Mouse (Mus musculus) right cerebral cortex, postnatal 36 days (tissue): ENCODE data around the gene Cntnap2.

Experiments
- DNase-seq, 2 experiments: peaks; one replicate each; pipeline ENCODE4 v3.0.0; 2022; ENCODE audit warnings: low spot score in 2 of 2, mixed read lengths in 1 of 2

Gene Cntnap2

DNA sequence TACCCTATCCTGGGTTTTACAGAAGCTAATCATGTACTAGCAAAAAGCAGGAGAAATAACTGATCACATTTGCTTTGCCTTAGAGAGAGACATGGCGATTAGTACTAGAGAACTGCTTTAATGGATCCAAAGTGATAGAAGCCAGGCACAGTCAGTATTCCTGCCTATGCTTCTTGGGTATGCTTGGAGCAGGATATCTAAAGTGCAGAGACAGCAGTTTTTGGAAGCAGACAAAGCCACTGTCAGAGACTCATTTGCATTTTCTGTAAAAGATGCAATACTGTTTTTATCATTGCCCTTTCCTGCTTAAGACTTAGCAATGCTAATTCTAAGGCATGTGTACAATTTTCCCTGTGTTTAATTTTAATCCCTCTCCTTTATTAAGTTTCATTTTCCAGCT, 1637.0 kb downstream of the Cntnap2 start:
- DNase-seq = no peak

GRCm38 (mm10) chr6:46699343-46699742, 1640.2 kb downstream of the Cntnap2 start:
- no peak for DNase-seq

GRCm38 (mm10) chr6:46704293-46705170, 1645.4 kb downstream of the Cntnap2 start:
- peak; percentile 8 to 22 for DNase-seq

DNA sequence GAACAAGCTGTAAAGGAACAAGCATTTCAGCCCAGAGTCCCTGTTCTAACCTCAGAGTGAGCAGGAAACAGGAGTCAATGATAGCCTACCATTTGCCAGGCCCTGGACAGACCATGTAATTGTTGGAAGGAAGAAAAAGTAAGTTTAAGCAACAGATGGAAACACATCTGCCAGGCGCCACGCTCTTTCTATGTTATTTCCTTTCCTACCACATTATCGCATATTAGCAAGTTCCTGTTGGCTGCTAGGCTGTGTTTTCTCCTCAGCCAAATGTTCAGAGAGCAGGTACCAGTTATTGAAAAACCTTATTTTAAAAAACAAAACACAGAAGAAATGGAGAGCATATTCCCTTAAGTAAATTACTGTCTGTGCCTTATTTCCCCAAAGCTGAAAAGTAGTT, 1646.8 kb downstream of the Cntnap2 start:
- peak in 1 of 2 experiments; percentile 18 for DNase-seq

GRCm38 (mm10) chr6:46716576-46716975, 1657.4 kb downstream of the Cntnap2 start:
- DNase-seq = no peak

GRCm38 (mm10) chr6:46733794-46734193, 1674.6 kb downstream of the Cntnap2 start:
- no peak for DNase-seq

DNA sequence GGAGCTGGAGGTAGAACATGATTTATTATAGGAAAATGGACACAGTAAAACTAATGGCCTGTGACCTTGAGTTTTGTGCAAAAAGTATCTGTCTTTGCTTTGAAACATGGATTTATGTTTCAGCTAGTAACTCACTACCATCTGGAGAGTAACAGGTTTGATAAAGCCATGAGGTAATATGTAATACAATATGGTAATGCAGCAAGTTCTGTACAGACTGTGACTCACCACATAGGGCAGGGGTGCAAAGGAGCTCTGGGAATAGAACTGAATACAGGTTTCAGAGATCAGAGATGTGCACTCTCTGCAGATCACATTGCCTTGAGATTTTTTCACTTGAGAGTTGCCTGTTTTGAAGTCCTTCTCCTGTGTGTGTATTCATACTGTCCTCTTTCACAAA, 1689.3 kb downstream of the Cntnap2 start:
- DNase-seq = no peak

GRCm38 (mm10) chr6:46763481-46763880, 1704.3 kb downstream of the Cntnap2 start:
- DNase-seq = no peak

DNA sequence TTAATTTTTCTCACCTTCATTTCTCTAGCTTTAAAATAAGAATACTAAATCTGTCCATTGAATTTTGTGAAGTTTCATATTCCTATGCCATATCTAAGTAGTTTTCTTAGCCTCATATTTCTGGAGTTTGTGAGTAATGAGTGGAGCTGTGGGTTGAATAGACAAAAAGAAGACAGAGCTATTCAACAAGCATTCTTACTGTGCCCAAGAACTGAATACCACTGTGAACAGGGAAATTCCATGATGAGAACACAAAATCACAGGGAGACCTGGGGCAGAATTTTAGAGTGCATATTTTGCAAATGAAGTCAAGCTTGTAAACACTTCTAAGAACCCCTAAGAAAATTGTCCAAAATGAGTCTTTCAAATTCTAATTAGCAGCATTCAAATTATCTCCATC, 1715.4 kb downstream of the Cntnap2 start:
- DNase-seq = no peak

DNA sequence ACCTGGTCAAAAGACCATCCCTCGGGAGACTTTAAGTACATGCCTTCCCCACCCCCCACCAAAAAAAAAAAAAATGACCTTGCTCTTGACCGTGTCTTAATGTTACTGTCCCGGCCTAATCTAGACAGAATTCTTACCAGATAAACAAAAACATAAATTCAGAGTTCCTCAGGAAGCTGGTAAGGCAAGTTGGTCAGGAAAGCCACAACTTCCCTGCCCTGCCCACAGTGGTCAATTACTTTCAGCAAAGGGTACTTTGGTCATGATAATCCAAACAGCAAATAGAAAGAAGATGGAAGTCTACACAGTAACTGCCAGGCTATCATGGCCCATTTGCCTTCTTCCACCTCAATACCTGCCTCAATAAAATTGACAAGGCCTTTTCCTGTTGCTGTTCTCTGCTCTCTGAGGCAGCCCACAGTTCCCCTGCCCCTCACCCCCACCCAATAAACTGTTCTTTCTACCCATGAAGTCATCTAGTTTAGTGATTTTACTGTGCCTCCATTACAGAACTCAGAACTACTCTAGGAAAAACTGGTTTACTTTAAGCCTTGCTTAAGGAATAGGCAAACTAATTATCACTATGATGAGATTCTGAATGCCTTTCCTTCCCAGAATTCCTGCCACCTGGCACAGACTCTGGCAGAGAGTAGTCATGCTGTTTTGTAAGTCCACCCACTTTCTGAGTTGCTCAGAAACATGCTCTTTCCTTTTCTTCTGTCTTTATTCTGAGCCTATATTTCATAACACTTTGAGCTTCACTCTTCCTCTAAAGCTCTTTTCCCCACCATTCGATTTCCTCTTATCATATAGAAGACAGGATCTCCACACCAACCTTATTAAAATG, 1743.3 kb downstream of the Cntnap2 start:
- DNase-seq = peak in 1 of 2 experiments; percentile 30

DNA sequence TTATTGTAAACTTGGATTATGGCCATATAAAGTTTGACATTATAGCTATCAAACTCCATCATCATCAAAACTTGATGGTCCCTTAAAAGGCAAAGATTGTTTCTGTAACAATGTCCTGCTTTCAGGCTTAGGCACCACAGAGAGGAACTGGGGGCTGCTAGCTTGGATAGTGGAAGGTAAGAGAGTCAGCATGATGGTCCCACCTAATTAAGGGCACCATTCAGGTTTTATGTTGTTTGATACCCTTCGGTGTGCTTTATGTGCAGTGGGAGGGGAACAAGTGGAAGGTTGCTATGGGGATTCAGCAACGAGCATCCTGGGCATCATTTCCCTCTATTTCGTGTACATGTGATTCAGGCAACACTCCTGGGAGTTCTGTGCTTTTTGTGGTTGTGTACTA, 1797.5 kb downstream of the Cntnap2 start:
- no peak for DNase-seq

DNA sequence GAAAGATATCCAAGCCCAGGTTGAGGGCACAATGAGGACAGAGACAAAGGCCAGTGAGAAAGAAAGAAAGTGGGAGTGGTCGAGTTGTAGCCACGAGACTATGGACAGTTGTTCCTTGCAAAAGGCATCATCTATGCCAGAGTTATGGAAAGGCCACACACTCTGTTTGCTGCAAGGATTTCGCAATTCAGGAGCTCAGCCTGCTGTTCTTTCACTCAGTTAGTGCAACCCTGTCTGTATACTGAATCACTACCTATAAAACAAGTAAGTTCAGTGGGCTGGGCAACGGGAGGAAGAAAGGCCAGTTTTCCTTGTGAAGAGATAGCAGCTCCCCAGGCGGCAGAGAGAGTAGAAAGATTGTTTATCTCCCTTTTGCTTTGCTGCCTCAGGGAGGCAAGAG, 1801.9 kb downstream of the Cntnap2 start:
- no peak for DNase-seq

DNA sequence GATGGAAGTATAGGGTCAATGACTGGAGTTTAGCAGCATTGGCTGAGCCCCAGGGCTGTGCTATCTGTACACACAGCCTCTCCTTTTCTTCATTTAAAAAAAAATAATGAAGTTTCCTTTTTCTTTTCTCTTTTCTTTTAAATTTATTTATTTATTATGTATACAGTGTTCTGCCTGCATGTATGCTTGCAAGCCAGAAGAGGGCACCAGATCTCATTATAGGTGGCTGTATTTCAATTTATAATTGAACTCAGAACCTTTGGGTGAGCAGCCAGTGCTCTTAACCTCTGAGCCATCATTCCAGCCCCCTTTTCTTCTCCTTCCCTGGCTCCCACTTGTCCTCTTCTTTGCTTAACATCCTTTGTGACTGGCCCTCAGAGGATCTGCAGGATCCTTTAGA, 1807.2 kb downstream of the Cntnap2 start:
- DNase-seq = no peak

DNA sequence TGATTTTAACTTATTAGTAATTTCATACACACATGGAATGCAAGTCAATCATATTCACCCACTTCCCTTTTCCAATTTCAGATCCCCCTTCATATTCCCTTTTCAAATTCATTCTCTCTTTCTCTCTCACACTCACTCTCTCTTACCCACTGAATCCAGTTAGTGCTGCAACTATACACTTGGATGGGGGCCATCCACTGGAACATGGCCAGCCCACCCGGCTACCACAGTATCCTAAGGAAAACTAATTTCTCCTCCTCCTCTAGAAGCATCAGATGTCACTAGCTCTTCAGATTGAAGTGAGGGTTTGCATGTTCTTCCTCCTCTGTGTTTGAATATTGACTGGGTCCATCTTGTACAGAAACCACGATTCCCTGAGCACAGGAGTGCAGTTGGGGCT, 1827.1 kb downstream of the Cntnap2 start:
- no peak for DNase-seq

GRCm38 (mm10) chr6:46909167-46909566, 1850.0 kb downstream of the Cntnap2 start:
- no peak for DNase-seq

GRCm38 (mm10) chr6:46918701-46919274, 1859.6 kb downstream of the Cntnap2 start:
- DNase-seq = no peak

DNA sequence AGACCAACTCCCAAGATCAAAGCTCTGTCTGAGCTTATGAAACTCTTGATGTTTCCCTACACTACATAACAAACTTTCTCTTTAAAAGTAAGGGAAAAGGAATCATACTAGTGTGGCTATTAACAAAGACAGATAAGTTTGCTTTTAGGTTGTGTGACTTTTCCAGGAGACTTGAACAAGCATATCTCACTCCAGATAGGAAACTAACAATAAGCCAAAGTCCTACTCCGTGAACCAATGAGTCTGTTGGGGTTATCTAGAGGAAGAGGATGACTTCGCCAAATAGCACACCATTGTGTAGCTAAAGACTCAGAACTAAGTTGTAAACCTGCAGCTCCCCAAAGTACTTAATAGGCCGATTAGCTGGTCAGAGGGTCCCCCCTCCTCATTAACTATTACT, 1860.8 kb downstream of the Cntnap2 start:
- no peak for DNase-seq

- no peak for DNase-seq
These were observed 1865.6 kb downstream of the Cntnap2 start for GRCm38 (mm10) chr6:46924709-46925108.

- no peak for DNase-seq
These were observed 1886.5 kb downstream of the Cntnap2 start for GRCm38 (mm10) chr6:46945703-46946102.

- DNase-seq = peak; percentile 48
These were observed 1902.0 kb downstream of the Cntnap2 start for GRCm38 (mm10) chr6:46961022-46961686.

- no peak for DNase-seq
These were observed 1904.1 kb downstream of the Cntnap2 start for GRCm38 (mm10) chr6:46963261-46963660.

GRCm38 (mm10) chr6:46963693-46964092, 1904.5 kb downstream of the Cntnap2 start:
- no peak for DNase-seq
